Mouse (Mus musculus): ENCODE results near the gene Cacna1a. TPM values are rescaled to one million over a fixed set of nuclear protein-coding genes. Genes with fewer than 3 reads are reported as not detected.
A peak's percentile ranks its signal among the peaks of the same experiment; 100 is the strongest.

Cacna1a gene
- polyA plus RNA-seq, 1 experiment from 2014 or later = 5.2 TPM

- ATAC-seq (ENCODE audit: insufficient number of reproducible peaks, low FRiP score, low TSS enrichment, low read depth) = no peak
- Histone ChIP-seq H3K36me3 (no peaks in the 10 kb centered on the region), H3K9me3 (no peaks in the 10 kb centered on the region), H3K27ac (no peak overlapping the region), H3K27me3 (peaks cover 19% of the 10 kb centered on the region), H3K9ac (no peak overlapping the region), H3K4me1 (no peaks in the 10 kb centered on the region), H3K4me2 (no peak overlapping the region), H3K4me3 (no peak overlapping the region)
- 86% methylated on average over 1 of the region's 1 CpGs for WGBS
Measured at GRCm38 (mm10) chr8:84365197-84365596, 23.0 kb upstream of the Cacna1a start.

GRCm38 (mm10) chr8:84370972-84371371 is 17.3 kb upstream of the Cacna1a start:
- no peak overlapping the region for H3K4me3 ChIP-seq
- no peak overlapping the region for H3K27ac ChIP-seq
- H3K9ac ChIP-seq = no peak overlapping the region
- no peaks in the 10 kb centered on the region for H3K9me3 ChIP-seq
- H3K4me2 ChIP-seq = no peak overlapping the region
- ATAC-seq (ENCODE audit: insufficient number of reproducible peaks, low FRiP score, low TSS enrichment, low read depth) = no peak
- WGBS = 45% methylated on average over 4 of the region's 4 CpGs
- no peaks in the 10 kb centered on the region for H3K27me3 ChIP-seq
- H3K4me1 ChIP-seq = peaks cover 22% of the 10 kb centered on the region
- no peaks in the 10 kb centered on the region for H3K36me3 ChIP-seq

- no peak overlapping the region for H3K4me2 ChIP-seq
- H3K27me3 ChIP-seq = no peaks in the 10 kb centered on the region
- no peak overlapping the region for H3K9ac ChIP-seq
- H3K27ac ChIP-seq = peak overlapping the region; percentile 82
- no peaks in the 10 kb centered on the region for H3K9me3 ChIP-seq
- ATAC-seq (ENCODE audit: insufficient number of reproducible peaks, low FRiP score, low TSS enrichment, low read depth) = no peak
- H3K4me3 ChIP-seq = no peak overlapping the region
- WGBS = 40% methylated on average over 5 of the region's 5 CpGs
- H3K4me1 ChIP-seq = peaks cover 22% of the 10 kb centered on the region
- no peaks in the 10 kb centered on the region for H3K36me3 ChIP-seq
Measured at GRCm38 (mm10) chr8:84375038-84375437, 13.2 kb upstream of the Cacna1a start.

GRCm38 (mm10) chr8:84375803-84376202 is 12.4 kb upstream of the Cacna1a start:
- Histone ChIP-seq H3K9me3 (no peaks in the 10 kb centered on the region), H3K27ac (no peak overlapping the region), H3K4me3 (no peak overlapping the region), H3K9ac (no peak overlapping the region), H3K4me1 (peaks cover 22% of the 10 kb centered on the region), H3K4me2 (no peak overlapping the region), H3K27me3 (no peaks in the 10 kb centered on the region), H3K36me3 (no peaks in the 10 kb centered on the region)
- ATAC-seq (ENCODE audit: insufficient number of reproducible peaks, low FRiP score, low TSS enrichment, low read depth) = no peak
- 74% methylated on average over 5 of the region's 5 CpGs for whole genome bisulfite sequencing

GRCm38 (mm10) chr8:84376564-84376963 is 11.7 kb upstream of the Cacna1a start:
- Histone ChIP-seq H3K27ac (no peak overlapping the region), H3K4me1 (peaks cover 22% of the 10 kb centered on the region), H3K4me2 (no peak overlapping the region), H3K36me3 (no peaks in the 10 kb centered on the region), H3K27me3 (no peaks in the 10 kb centered on the region), H3K4me3 (no peak overlapping the region), H3K9ac (no peak overlapping the region), H3K9me3 (no peaks in the 10 kb centered on the region)
- no peak for ATAC-seq (ENCODE audit: insufficient number of reproducible peaks, low FRiP score, low TSS enrichment, low read depth)
- 69% methylated on average over 6 of the region's 6 CpGs for WGBS

GRCm38 (mm10) chr8:84381676-84382075 is 6.6 kb upstream of the Cacna1a start:
- no peaks in the 10 kb centered on the region for H3K27me3 ChIP-seq
- no peak overlapping the region for H3K27ac ChIP-seq
- H3K4me2 ChIP-seq = no peak overlapping the region
- H3K9me3 ChIP-seq = no peaks in the 10 kb centered on the region
- no peaks in the 10 kb centered on the region for H3K4me1 ChIP-seq
- no peaks in the 10 kb centered on the region for H3K36me3 ChIP-seq
- no peak overlapping the region for H3K4me3 ChIP-seq
- ATAC-seq (ENCODE audit: insufficient number of reproducible peaks, low FRiP score, low TSS enrichment, low read depth) = no peak
- 72% methylated on average over 7 of the region's 7 CpGs for WGBS
- no peak overlapping the region for H3K9ac ChIP-seq

- no peaks in the 10 kb centered on the region for H3K36me3 ChIP-seq
- H3K9ac ChIP-seq = no peak overlapping the region
- H3K4me1 ChIP-seq = no peaks in the 10 kb centered on the region
- H3K27ac ChIP-seq = no peak overlapping the region
- ATAC-seq (ENCODE audit: insufficient number of reproducible peaks, low FRiP score, low TSS enrichment, low read depth) = no peak
- no peak overlapping the region for H3K4me3 ChIP-seq
- WGBS = 51% methylated on average over 9 of the region's 9 CpGs
- no peak overlapping the region for H3K4me2 ChIP-seq
- H3K9me3 ChIP-seq = no peaks in the 10 kb centered on the region
- H3K27me3 ChIP-seq = no peaks in the 10 kb centered on the region
Measured at GRCm38 (mm10) chr8:84388773-84389172, 533 bp downstream of the Cacna1a start.

GRCm38 (mm10) chr8:84389173-84389572 is 933 bp downstream of the Cacna1a start:
- Histone ChIP-seq H3K27ac (no peak overlapping the region), H3K4me1 (no peaks in the 10 kb centered on the region), H3K4me2 (no peak overlapping the region), H3K9me3 (no peaks in the 10 kb centered on the region), H3K9ac (no peak overlapping the region), H3K36me3 (no peaks in the 10 kb centered on the region), H3K27me3 (no peaks in the 10 kb centered on the region), H3K4me3 (no peak overlapping the region)
- 77% methylated on average over 3 of the region's 3 CpGs for WGBS
- ATAC-seq (ENCODE audit: insufficient number of reproducible peaks, low FRiP score, low TSS enrichment, low read depth) = no peak

- H3K4me1 ChIP-seq = no peaks in the 10 kb centered on the region
- no peaks in the 10 kb centered on the region for H3K36me3 ChIP-seq
- no peak overlapping the region for H3K4me2 ChIP-seq
- H3K27ac ChIP-seq = no peak overlapping the region
- no peaks in the 10 kb centered on the region for H3K9me3 ChIP-seq
- ATAC-seq (ENCODE audit: insufficient number of reproducible peaks, low FRiP score, low TSS enrichment, low read depth) = no peak
- no peak overlapping the region for H3K9ac ChIP-seq
- H3K4me3 ChIP-seq = no peak overlapping the region
- WGBS = 80% methylated on average over 5 of the region's 5 CpGs
- H3K27me3 ChIP-seq = no peaks in the 10 kb centered on the region
Measured at GRCm38 (mm10) chr8:84391611-84392010, 3.4 kb downstream of the Cacna1a start.

- Histone ChIP-seq H3K4me2 (no peak overlapping the region), H3K36me3 (no peaks in the 10 kb centered on the region), H3K9me3 (no peaks in the 10 kb centered on the region), H3K4me1 (no peaks in the 10 kb centered on the region), H3K9ac (no peak overlapping the region), H3K27ac (no peak overlapping the region), H3K4me3 (no peak overlapping the region), H3K27me3 (no peaks in the 10 kb centered on the region)
- 60% methylated on average over 6 of the region's 6 CpGs for WGBS
- ATAC-seq (ENCODE audit: insufficient number of reproducible peaks, low FRiP score, low TSS enrichment, low read depth) = no peak
Measured at GRCm38 (mm10) chr8:84395751-84396457, 7.7 kb downstream of the Cacna1a start.

GRCm38 (mm10) chr8:84413886-84414851 is 25.9 kb downstream of the Cacna1a start:
- H3K9me3 ChIP-seq = no peaks in the 10 kb centered on the region
- peak overlapping the region; percentile 97 for H3K4me2 ChIP-seq
- whole genome bisulfite sequencing = 2% methylated on average over 72 of the region's 72 CpGs
- peak overlapping the region; percentile 22 for H3K27ac ChIP-seq
- H3K36me3 ChIP-seq = no peaks in the 10 kb centered on the region
- no peak; the same call in 1 of the 2 replicates for ATAC-seq (ENCODE audit: insufficient number of reproducible peaks, low FRiP score, low TSS enrichment, low read depth)
- peaks cover 20% of the 10 kb centered on the region for H3K4me1 ChIP-seq
- H3K27me3 ChIP-seq = peaks cover 67% of the 10 kb centered on the region
- peak overlapping the region; percentile 50 for H3K4me3 ChIP-seq
- peak overlapping the region; percentile 27; the same call in 1 of the 2 replicates for H3K9ac ChIP-seq

- under 1% methylated on average over 20 of the region's 20 CpGs for WGBS
- H3K36me3 ChIP-seq = no peaks in the 10 kb centered on the region
- H3K27ac ChIP-seq = no peak overlapping the region
- H3K9me3 ChIP-seq = no peaks in the 10 kb centered on the region
- 0 out of 2 replicates have a peak overlapping the region, but pooled peaks have one; percentile 27 for H3K9ac ChIP-seq
- H3K27me3 ChIP-seq = peaks cover 73% of the 10 kb centered on the region
- peaks cover 20% of the 10 kb centered on the region for H3K4me1 ChIP-seq
- peak overlapping the region; percentile 97 for H3K4me2 ChIP-seq
- ATAC-seq (ENCODE audit: insufficient number of reproducible peaks, low FRiP score, low TSS enrichment, low read depth) = no peak
- peak overlapping the region; percentile 50 for H3K4me3 ChIP-seq
Measured at GRCm38 (mm10) chr8:84414918-84415317, 26.7 kb downstream of the Cacna1a start.

Measured in limb, embryonic 15.5 days (tissue).